Mouse (Mus musculus) forebrain, postnatal 0 days (tissue): Measurements from ENCODE around the gene Cabin1. TPM values are rescaled to one million over a fixed set of nuclear protein-coding genes. Genes with fewer than 3 reads are reported as not detected.

Experiments
- ATAC-seq: fragments of 200-750 bp; cut with Nextera tagmentation; 2 replicates; pipeline ENCODE4 v1.8.0; 2017; ENCODE audit warnings: mild to moderate bottlenecking, moderate library complexity
- DNase-seq: peaks from one replicate; pipeline ENCODE4 v3.0.0-alpha.2; 2015
- H3K27ac ChIP-seq: fragments of 300-500 bp; sonication (generic); 2 replicates; pipeline ENCODE4 v1.5.1; 2014; ENCODE audit warnings: low read depth, mild to moderate bottlenecking, antibody characterized with exemption, low read length, moderate library complexity, mixed read lengths
- H3K27me3 ChIP-seq: fragments of 300-500 bp; sonication (generic); 2 replicates; pipeline ENCODE4 v1.6.1; 2014; ENCODE audit warnings: mild to moderate bottlenecking, low read length, mixed read lengths; ENCODE audit not compliant: insufficient read depth
- H3K36me3 ChIP-seq: fragments of 300-500 bp; sonication (generic); 2 replicates; pipeline ENCODE4 v1.6.1; 2014; ENCODE audit warnings: mild to moderate bottlenecking, moderate library complexity; ENCODE audit not compliant: insufficient read depth
- H3K4me1 ChIP-seq: fragments of 300-500 bp; sonication (generic); 2 replicates; pipeline ENCODE4 v1.6.1; 2014; ENCODE audit warnings: antibody characterized with exemption; ENCODE audit not compliant: insufficient read depth
- H3K4me2 ChIP-seq: fragments of 300-500 bp; sonication (generic); 2 replicates; pipeline ENCODE4 v1.6.1; 2014; ENCODE audit warnings: low read depth, mild to moderate bottlenecking, moderate library complexity
- H3K4me3 ChIP-seq: fragments of 300-500 bp; sonication (generic); 2 replicates; pipeline ENCODE4 v1.5.1; 2014; ENCODE audit warnings: low read depth, low read length, mixed read lengths
- H3K9ac ChIP-seq: fragments of 300-500 bp; sonication (generic); 2 replicates; pipeline ENCODE4 v1.6.1; 2014; ENCODE audit warnings: mild to moderate bottlenecking
- H3K9me3 ChIP-seq: fragments of 300-500 bp; sonication (generic); 2 replicates; pipeline ENCODE4 v1.6.1; 2016; ENCODE audit warnings: low read length
- CTCF ChIP-seq: sonication (generic); IDR thresholded peaks from 2 replicates; pipeline ENCODE4 v1.5.1; 2016; ENCODE audit warnings: antibody characterized with exemption, control low read depth, low read depth
- WGBS: fragments of 180-500 bp; shearing (Covaris S2); extraction: QIAGEN DNeasy Blood & Tissue Kit; methylation state at CpG from one replicate; pipeline ENCODE4 v1.1.7; 2014; 5-methylcytosine and 5-hydroxymethylcytosine counted together
- polyA plus RNA-seq: library from polyadenylated mRNA; unstranded; fragments of >200 nt; fragmentation: Nextera tagmentation; extraction: Ambion mirVana; gene quantifications from 2 replicates; pipeline ENCODE4 v1.2.1, GENCODE M21; 2015
- total RNA-seq: library from RNA; depleted of rRNA; stranded (reverse); fragments of >200 nt; gene quantifications from 2 replicates; pipeline ENCODE4 v1.2.3, GENCODE M21; 2014

Gene Cabin1
- total and polyA plus RNA-seq, 2 experiments from 2014 or later, result 28.0 to 85.5 TPM

DNA sequence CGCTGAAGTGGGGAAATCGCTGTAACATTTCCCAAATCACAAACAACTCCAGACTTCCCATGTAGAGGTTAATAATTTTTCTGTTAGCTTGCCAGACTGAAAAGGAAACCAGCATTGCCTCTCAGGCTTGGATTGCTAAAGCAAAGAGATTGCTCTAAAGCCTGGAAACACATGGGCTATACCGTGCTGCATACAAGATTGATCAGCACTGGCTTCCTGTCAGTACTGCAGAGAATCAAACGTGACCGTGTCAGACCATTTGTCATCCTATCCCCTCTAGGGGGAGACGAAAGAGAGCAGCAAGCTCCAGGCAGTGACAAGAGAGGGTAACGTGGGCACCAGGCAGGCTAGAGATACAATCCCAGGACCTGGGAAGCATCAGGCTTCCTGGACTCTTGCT, 26.6 kb upstream of the Cabin1 start:
- peak; percentile 35 for TF ChIP-seq CTCF
- no peaks in the 10 kb centered on the region for H3K9me3 ChIP-seq
- H3K4me3 ChIP-seq, result no peak overlapping the region
- no peaks in the 10 kb centered on the region for H3K4me1 ChIP-seq
- peak; percentile 8 for DNase-seq
- no peaks in the 10 kb centered on the region for H3K36me3 ChIP-seq
- H3K4me2 ChIP-seq, result no peak overlapping the region
- H3K27ac ChIP-seq, result no peak overlapping the region
- H3K9ac ChIP-seq, result no peak overlapping the region
- WGBS, result 23% methylated on average over 7 of the region's 7 CpGs
- H3K27me3 ChIP-seq, result no peaks in the 10 kb centered on the region
- no peak for ATAC-seq

DNA sequence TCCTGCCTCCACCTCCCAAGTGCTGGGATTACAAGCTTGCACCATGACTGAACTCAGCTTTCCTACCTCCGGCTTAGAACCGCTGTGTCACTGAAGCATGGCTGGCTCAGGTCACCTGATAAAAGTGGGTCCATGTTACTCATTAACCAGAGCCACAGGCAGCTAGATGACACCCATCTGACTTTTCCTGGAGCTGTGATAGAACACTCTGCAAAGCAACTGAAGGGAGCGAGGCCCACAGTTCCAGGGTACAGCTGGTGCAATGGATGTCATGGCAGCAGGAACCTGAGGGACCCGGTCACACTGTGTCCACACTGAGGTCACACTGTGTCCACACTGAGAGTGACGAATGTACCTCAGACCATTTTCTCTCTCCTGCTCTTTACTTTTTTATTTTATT, 25.7 kb upstream of the Cabin1 start:
- ATAC-seq (no peak), DNase-seq (no peak)
- H3K9me3 ChIP-seq, result no peaks in the 10 kb centered on the region
- no peak overlapping the region for H3K4me2 ChIP-seq
- TF ChIP-seq CTCF, result no peak
- H3K27me3 ChIP-seq, result no peaks in the 10 kb centered on the region
- 89% methylated on average over 5 of the region's 5 CpGs for WGBS
- H3K36me3 ChIP-seq, result no peaks in the 10 kb centered on the region
- no peak overlapping the region for H3K9ac ChIP-seq
- H3K4me1 ChIP-seq, result no peaks in the 10 kb centered on the region
- no peak overlapping the region for H3K27ac ChIP-seq
- H3K4me3 ChIP-seq, result no peak overlapping the region

DNA sequence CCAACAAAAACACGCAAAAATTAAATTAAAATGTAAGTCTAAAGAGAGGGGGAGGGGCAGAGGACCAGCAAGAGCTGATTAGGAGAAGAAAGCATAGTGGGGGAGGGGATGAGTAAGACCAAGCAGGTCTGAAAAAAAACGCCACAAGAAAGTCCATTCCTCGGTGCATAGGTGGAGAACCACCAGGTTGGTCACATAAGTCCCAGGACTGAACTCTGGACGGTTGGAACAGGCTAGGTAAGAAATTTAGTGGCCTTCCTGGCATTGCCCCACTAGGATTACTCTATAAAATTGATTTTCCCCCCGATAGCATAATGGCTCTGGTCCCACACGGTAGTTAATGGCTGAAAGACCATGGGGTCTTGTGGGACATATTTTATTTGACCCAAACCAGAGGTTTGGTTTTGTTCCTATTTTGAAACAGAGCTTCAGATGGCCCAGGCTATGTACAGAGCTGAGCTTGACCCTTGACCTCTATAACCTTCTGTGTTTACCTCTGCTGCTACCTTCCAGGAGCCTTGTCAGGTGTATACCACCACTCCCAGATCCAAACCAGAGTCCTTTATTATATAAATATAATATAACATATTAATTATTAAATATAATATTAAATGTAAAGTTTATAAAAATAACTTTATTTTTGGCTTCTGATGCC, 25.1 kb upstream of the Cabin1 start:
- WGBS, result 76% methylated on average over 6 of the region's 6 CpGs
- no peak overlapping the region for H3K9ac ChIP-seq
- no peaks in the 10 kb centered on the region for H3K27me3 ChIP-seq
- DNase-seq (no peak), ATAC-seq (no peak)
- no peaks in the 10 kb centered on the region for H3K36me3 ChIP-seq
- no peak overlapping the region for H3K4me3 ChIP-seq
- H3K4me2 ChIP-seq, result no peak overlapping the region
- no peaks in the 10 kb centered on the region for H3K9me3 ChIP-seq
- H3K27ac ChIP-seq, result no peak overlapping the region
- no peak for TF ChIP-seq CTCF
- H3K4me1 ChIP-seq, result no peaks in the 10 kb centered on the region

DNA sequence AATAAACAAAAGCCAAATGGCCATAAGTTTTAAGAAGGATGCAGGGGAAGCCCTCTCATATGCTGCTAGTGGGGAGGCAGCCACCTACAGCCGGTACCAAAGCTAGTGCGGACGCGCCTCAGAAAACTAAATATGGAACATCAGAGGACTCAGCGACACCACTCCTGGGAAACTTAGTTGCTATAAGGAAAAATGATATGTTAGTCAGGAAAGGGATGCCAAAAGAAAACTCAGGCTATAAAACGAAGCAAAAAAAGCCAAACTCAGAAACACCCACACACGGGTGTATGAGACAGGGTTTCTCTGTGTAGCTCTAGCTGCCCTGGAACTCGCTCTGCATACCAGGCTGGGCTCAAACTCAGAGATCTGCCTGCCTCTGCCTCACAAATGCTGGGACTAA, 24.1 kb upstream of the Cabin1 start:
- Histone ChIP-seq H3K4me2 (no peak overlapping the region), H3K27me3 (no peaks in the 10 kb centered on the region), H3K4me3 (no peak overlapping the region), H3K36me3 (no peaks in the 10 kb centered on the region), H3K27ac (no peak overlapping the region), H3K9me3 (no peaks in the 10 kb centered on the region), H3K4me1 (no peaks in the 10 kb centered on the region), H3K9ac (no peak overlapping the region)
- WGBS, result 91% methylated on average over 8 of the region's 8 CpGs
- no peak for ATAC-seq
- TF ChIP-seq CTCF, result no peak
- DNase-seq, result no peak

DNA sequence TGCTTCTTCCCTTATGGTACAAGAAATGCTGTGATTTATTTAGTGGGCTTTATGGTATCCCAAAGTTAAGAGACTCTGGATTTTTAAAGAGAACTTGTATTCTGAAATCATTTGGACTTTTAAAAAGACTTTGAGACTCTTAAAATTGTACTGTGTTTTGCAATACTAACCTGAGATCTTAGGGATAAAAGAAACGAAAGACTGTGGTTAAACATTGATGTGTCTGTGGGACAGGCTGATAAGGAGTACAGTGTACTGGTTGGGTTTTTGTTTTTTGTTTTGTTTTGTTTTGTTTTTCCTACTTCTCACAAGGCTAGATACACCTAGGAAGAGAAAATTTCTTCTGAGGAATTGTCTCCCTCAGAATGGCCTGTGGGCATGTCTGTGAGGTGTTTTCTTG, 21.3 kb upstream of the Cabin1 start:
- no peak overlapping the region for H3K4me3 ChIP-seq
- no peak overlapping the region for H3K9ac ChIP-seq
- H3K4me2 ChIP-seq, result no peak overlapping the region
- H3K9me3 ChIP-seq, result no peaks in the 10 kb centered on the region
- ATAC-seq (no peak), DNase-seq (no peak)
- peaks cover 9% of the 10 kb centered on the region for H3K27me3 ChIP-seq
- TF ChIP-seq CTCF, result no peak
- no peak overlapping the region for H3K27ac ChIP-seq
- WGBS, result 75% methylated on average over 1 of the region's 1 CpGs
- H3K4me1 ChIP-seq, result 0 out of 2 replicates have a peak, but pooled peaks cover 8% of the 10 kb centered on the region
- H3K36me3 ChIP-seq, result no peaks in the 10 kb centered on the region

DNA sequence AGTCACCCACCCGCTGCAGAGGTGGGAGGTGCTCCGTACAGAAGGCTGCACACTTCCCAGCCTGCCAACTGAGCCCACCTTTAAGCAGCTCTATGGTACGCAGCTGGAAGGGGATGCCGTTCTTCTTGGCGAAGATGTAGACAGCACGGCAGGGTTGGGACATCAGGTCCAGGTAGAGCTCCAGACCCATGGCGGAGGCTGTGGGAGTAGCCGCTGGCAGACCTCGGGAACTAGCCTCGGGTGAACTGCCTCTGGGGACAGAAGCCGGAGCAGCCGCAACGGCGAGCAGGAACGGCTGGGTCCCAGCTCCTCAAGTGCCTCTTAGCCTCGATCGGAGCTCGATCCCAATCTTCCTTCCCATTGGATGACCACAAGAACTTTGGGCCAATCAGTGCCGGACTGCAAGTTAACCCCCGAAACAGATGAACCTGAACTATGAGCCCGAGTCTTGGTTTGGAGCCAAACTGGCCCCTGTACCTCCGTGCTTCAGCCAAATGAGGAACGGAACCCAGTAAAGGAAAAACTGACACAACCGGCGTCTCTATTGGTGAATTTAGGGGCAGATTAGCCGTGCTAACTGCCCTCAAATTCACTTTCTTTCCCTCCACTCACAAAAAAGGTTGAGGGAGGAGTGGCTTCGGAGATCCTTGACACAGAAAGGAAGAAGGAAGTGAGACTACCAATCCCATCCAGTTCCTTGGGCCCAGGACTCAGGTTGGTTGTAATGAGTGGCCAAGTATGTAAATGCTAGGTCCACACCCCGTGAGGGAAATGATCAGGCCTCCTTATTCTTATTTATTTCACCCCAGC, 16.8 kb upstream of the Cabin1 start, which contains the start of the genes Gm20441 and Gstt3:
Gene Gm20441, minus strand, starts transcription at position 186 of the 810 bp plus-strand sequence.
Gene Gstt3, minus strand, starts transcription at position 646 of the 810 bp plus-strand sequence.
- Histone ChIP-seq H3K36me3 (no peaks in the 10 kb centered on the region), H3K9me3 (no peaks in the 10 kb centered on the region), H3K4me1 (0 out of 2 replicates have a peak, but pooled peaks cover 8% of the 10 kb centered on the region), H3K27ac (no peak within 1 kb of the TSS), H3K9ac (peak within 1 kb of the TSS; percentile 32; the same call in 1 of the 2 replicates), H3K4me2 (peak within 1 kb of the TSS; percentile 53), H3K4me3 (peak within 1 kb of the TSS; percentile 27), H3K27me3 (peaks cover 16% of the 10 kb centered on the region)
- DNase-seq (peak; percentile 4), ATAC-seq (no peak)
- WGBS, result 1% methylated on average over 28 of the region's 28 CpGs
- no peak for TF ChIP-seq CTCF
